Mouse (Mus musculus) heart, embryonic 10.5 days (tissue): ENCODE measurements around the gene Slc35b3. TPM values are rescaled to one million over a fixed set of nuclear protein-coding genes. Genes with fewer than 3 reads are reported as not detected.

Experiments used
- DNase-seq: peaks from one replicate; pipeline ENCODE4 v3.0.0-alpha.2; 2017; ENCODE audit warnings: low spot score
- H3K27ac ChIP-seq: fragments of 300-500 bp; sonication (generic); 2 replicates; pipeline ENCODE4 v1.5.1; 2016; ENCODE audit warnings: mild to moderate bottlenecking
- H3K27me3 ChIP-seq: fragments of 300-500 bp; sonication (generic); 2 replicates; pipeline ENCODE4 v1.6.1; 2016; ENCODE audit warnings: mild to moderate bottlenecking; ENCODE audit not compliant: poor library complexity, insufficient read depth, severe bottlenecking
- H3K36me3 ChIP-seq: fragments of 300-500 bp; sonication (generic); 2 replicates; pipeline ENCODE4 v1.6.1; 2016; ENCODE audit warnings: mild to moderate bottlenecking, moderate library complexity
- H3K4me1 ChIP-seq: fragments of 300-500 bp; sonication (generic); 2 replicates; pipeline ENCODE4 v1.6.1; 2016; ENCODE audit warnings: mild to moderate bottlenecking
- H3K4me3 ChIP-seq: fragments of 300-500 bp; sonication (generic); 2 replicates; pipeline ENCODE4 v1.5.1; 2016; ENCODE audit warnings: mild to moderate bottlenecking, moderate library complexity
- H3K9me3 ChIP-seq: fragments of 300-500 bp; sonication (generic); 2 replicates; pipeline ENCODE4 v1.6.1; 2016; ENCODE audit warnings: mild to moderate bottlenecking, moderate library complexity
- WGBS: fragments of 180-500 bp; shearing (Covaris S2); methylation state at CpG from one replicate; pipeline ENCODE4 v1.1.7; 2016; 5-methylcytosine and 5-hydroxymethylcytosine counted together
- polyA plus RNA-seq: library from polyadenylated mRNA; unstranded; fragments of >200 nt; fragmentation: Nextera tagmentation; extraction: Ambion mirVana; gene quantifications from 2 replicates; pipeline ENCODE4 v1.2.1, GENCODE M21; 2016

The Slc35b3 gene
- polyA plus RNA-seq = 23.0 and 28.0 TPM in 2 replicates

- WGBS = 1% methylated on average over 67 of the region's 67 CpGs
- H3K4me3 ChIP-seq = peak within 1 kb of the TSS; percentile 91
Observed at GRCm38 (mm10) chr13:38960063-38961050, at the start of gene Slc35b3. Gene Slc35b3, minus strand, starts transcription at chr13:38960875.

GRCm38 (mm10) chr13:39010280-39010679 lies 49.6 kb upstream of the Slc35b3 start:
- Histone ChIP-seq H3K4me3 (no peak overlapping the region), H3K36me3 (no peaks in the 10 kb centered on the region), H3K27ac (no peak overlapping the region), H3K4me1 (peaks cover 10% of the 10 kb centered on the region; the same call in 1 of the 2 replicates), H3K9me3 (no peaks in the 10 kb centered on the region), H3K27me3 (no peaks in the 10 kb centered on the region)
- DNase-seq = no peak
- WGBS = 79% methylated on average over 4 of the region's 4 CpGs

More at GRCm38 (mm10) chr13:38960063-38961050, at the start of gene Slc35b3:
- Histone ChIP-seq H3K27me3 (no peaks in the 10 kb centered on the region), H3K36me3 (peaks cover 3% of the 10 kb centered on the region; the same call in 1 of the 2 replicates), H3K4me1 (peaks cover 20% of the 10 kb centered on the region; the same call in 1 of the 2 replicates), H3K9me3 (no peaks in the 10 kb centered on the region), H3K27ac (peak within 1 kb of the TSS; percentile 92)
- peak; percentile 91 for DNase-seq

DNA sequence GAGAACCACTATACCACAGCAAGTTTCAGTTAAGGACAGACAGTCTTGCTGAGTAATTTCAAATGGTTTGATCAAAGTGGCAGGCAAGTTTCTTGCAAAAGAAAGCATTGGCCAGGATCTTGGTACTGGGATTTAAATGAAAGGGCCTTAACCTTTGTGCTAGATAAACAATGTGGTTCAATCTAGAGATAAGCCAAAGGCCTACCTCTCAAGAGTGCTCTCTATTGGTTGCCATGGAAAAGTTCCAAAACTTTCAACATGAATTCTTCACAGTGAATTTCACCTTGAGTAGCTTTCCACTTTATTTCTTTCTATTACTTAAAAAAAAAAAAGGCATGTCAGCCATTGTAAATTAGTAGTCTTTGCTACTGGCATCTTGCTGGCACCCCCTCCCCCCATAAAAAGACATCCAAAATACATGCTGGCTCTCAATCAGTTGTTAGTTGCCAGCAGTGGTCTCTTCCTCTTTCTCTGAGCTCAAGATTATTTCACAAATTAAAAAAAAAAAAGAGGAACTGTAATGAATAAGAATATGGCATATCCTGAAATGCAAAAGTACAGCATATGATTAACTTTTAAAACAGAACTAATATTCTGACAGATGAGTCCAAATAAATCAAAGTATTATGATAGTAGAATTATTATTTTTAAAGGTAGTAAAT lies 42.6 kb upstream of the Slc35b3 start:
- DNase-seq = no peak
- no peaks in the 10 kb centered on the region for H3K27me3 ChIP-seq
- no peaks in the 10 kb centered on the region for H3K9me3 ChIP-seq
- no peak overlapping the region for H3K27ac ChIP-seq
- no peak overlapping the region for H3K4me3 ChIP-seq
- no peaks in the 10 kb centered on the region for H3K36me3 ChIP-seq
- H3K4me1 ChIP-seq = peaks cover 10% of the 10 kb centered on the region

DNA sequence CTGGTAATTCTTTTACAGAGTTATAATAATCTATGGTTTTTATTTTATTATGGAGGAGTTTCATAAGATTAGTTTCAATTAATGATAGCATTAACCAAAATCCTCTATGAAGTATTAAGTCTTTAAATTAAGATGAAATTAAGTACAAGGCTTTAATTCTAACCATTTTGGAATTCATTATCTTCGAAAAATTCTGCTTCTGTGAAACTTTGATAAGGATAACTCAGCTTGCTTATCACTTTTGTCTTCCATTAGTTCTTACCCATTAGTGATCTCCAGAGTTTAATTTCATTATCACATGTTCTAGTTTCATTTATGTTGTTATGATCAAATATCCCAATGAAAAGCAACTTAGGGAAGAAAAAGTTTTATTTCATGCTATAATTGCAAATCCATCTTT lies 41.7 kb upstream of the Slc35b3 start:
- H3K27ac ChIP-seq = no peak overlapping the region

GRCm38 (mm10) chr13:39001434-39001833 lies 40.8 kb upstream of the Slc35b3 start:
- H3K27ac ChIP-seq = 0 out of 2 replicates have a peak overlapping the region, but pooled peaks have one; percentile 36
- DNase-seq = peak; percentile 89
- WGBS = 41% methylated on average over 11 of the region's 11 CpGs

More for the DNA sequence above, 41.7 kb upstream of the Slc35b3 start:
- Histone ChIP-seq H3K27me3 (no peaks in the 10 kb centered on the region), H3K4me3 (no peak overlapping the region), H3K9me3 (no peaks in the 10 kb centered on the region), H3K4me1 (peaks cover 10% of the 10 kb centered on the region), H3K36me3 (no peaks in the 10 kb centered on the region)
- no peak for DNase-seq
- 79% methylated on average over 1 of the region's 1 CpGs for WGBS

DNA sequence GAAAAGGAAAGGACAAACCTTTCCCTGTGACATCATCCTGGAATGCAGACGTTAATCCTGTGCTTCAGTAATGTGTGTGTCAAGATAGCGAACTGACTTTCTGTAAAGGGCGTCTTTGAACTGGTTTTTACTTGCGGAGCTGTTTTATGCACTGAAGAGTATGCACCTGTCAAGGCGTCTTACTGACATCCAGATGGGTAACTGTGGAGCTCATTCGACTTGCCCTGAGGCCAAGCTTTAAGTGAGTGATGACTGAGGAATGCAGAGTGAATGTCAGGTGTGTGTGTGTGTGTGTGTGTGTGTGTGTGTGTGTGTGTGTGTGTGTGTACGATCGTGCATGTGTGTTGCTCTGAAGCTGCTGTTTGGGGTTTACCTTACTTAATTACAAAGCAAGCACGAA lies 38.3 kb upstream of the Slc35b3 start:
- H3K36me3 ChIP-seq = no peaks in the 10 kb centered on the region
- H3K4me1 ChIP-seq = peaks cover 10% of the 10 kb centered on the region
- no peak for DNase-seq
- WGBS = 41% methylated on average over 9 of the region's 9 CpGs
- no peak overlapping the region for H3K27ac ChIP-seq
- H3K9me3 ChIP-seq = no peaks in the 10 kb centered on the region
- H3K27me3 ChIP-seq = no peaks in the 10 kb centered on the region
- H3K4me3 ChIP-seq = no peak overlapping the region

More at GRCm38 (mm10) chr13:39001434-39001833, 40.8 kb upstream of the Slc35b3 start:
- peaks cover 10% of the 10 kb centered on the region for H3K4me1 ChIP-seq
- H3K36me3 ChIP-seq = no peaks in the 10 kb centered on the region
- no peak overlapping the region for H3K4me3 ChIP-seq
- no peaks in the 10 kb centered on the region for H3K27me3 ChIP-seq
- no peaks in the 10 kb centered on the region for H3K9me3 ChIP-seq

DNA sequence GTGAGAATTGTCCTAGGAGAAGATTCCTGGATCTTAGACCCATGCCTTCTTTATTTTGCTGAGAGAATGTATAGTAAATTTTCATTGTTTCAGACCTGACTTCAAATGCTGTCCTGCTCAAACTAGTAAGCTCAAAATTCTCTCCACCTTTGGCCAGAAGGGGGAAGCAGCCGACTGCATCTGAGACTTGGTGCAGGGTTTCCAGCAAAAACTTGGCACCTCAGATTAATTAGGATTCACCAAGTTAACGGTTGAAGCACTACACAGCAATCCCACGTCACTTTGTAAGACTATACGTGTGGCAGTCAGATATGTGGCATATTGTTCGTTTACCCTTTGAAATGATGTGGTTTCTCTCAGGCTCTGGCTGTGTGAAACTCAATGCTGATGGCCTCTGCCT lies 31.9 kb upstream of the Slc35b3 start:
- Histone ChIP-seq H3K36me3 (no peaks in the 10 kb centered on the region), H3K27ac (no peak overlapping the region), H3K4me3 (no peak overlapping the region), H3K27me3 (no peaks in the 10 kb centered on the region), H3K9me3 (no peaks in the 10 kb centered on the region), H3K4me1 (no peaks in the 10 kb centered on the region)
- DNase-seq = no peak
- WGBS = 26% methylated on average over 5 of the region's 5 CpGs

DNA sequence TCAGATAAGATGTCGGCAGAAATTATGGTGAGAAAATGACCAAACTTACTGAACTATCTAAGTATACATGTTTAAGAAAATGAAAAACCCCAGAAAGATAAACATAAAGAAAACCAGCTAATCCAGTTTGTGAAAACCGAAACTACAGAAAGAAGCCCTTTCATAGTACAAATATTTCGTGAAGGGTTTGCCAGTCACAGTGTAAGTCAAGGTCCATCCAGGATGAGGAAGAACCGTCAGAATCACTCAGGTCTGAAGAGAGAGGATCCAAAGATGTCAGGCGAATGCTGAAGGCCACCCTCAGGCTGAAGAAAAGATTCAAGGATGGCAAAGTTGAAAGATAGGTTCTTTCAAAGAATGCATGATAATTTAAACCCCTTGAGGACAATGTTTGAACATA lies 23.1 kb upstream of the Slc35b3 start:
- DNase-seq = no peak
- WGBS = 77% methylated on average over 5 of the region's 5 CpGs
- no peak overlapping the region for H3K4me3 ChIP-seq
- no peak overlapping the region for H3K27ac ChIP-seq
- H3K27me3 ChIP-seq = no peaks in the 10 kb centered on the region
- H3K36me3 ChIP-seq = no peaks in the 10 kb centered on the region
- H3K9me3 ChIP-seq = no peaks in the 10 kb centered on the region
- no peaks in the 10 kb centered on the region for H3K4me1 ChIP-seq

DNA sequence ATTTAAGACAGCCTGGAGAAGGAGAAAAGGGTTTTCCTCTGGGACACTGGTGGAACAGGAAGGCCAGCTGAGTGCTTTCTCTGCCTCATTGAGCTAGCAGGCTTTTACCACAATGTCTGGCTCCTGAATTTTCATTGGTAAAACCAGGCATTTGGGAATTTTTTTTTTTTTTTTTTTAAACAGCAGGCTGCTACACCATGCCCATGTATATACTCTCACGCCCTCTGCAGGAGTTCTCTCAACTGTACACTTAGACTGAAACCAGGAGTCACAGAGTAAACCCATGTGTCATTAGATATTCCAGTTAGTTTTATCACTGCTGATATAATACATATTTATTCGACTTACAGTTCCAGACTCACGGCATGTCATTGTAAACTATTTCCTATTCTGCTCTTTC lies 20.2 kb upstream of the Slc35b3 start:
- DNase-seq = no peak
- H3K27me3 ChIP-seq = no peaks in the 10 kb centered on the region
- 70% methylated on average over 3 of the region's 3 CpGs for WGBS
- no peak overlapping the region for H3K4me3 ChIP-seq
- no peaks in the 10 kb centered on the region for H3K4me1 ChIP-seq
- H3K9me3 ChIP-seq = no peaks in the 10 kb centered on the region
- no peak overlapping the region for H3K27ac ChIP-seq
- H3K36me3 ChIP-seq = no peaks in the 10 kb centered on the region

DNA sequence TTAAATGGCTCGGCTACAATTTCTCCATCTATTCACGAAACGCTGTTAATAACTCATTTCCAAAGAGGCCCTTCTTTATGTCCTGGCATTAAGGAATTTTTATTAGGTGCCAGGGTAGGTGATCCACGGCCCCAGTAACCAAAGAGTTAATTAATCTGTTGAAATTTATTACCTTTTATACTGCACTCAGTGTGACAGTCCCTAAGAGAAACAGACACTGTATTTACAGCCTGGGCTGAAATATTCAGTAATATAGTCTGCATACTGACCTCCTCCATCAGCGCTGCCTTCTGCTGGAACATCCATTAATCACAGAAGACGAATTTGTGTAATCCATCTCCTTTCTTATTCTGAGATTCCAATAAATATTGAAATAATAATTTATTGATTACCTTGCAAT lies 16.3 kb upstream of the Slc35b3 start:
- DNase-seq = no peak
- H3K27ac ChIP-seq = no peak overlapping the region
- H3K4me3 ChIP-seq = no peak overlapping the region
- no peaks in the 10 kb centered on the region for H3K4me1 ChIP-seq
- WGBS = 88% methylated on average over 6 of the region's 6 CpGs
- H3K36me3 ChIP-seq = no peaks in the 10 kb centered on the region
- no peaks in the 10 kb centered on the region for H3K9me3 ChIP-seq
- no peaks in the 10 kb centered on the region for H3K27me3 ChIP-seq

DNA sequence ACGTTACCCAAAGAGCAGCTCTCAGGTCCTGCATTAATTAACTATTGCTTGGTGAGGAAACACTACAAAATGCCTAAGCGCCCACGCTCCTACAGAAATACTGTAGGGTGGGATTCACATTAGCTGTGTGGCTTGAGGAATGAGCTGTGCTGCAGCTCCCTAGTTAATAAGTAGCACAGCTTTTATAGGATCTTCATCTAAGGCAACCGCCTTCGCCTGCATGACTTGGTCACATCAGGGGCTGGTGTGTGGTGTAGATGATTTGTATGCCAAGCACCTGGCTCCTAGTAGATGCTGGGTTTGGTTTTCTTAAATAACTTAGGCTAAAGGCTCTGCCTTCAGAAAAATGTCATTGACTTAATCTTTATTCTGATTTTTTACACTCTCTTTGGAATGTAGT lies 15.2 kb upstream of the Slc35b3 start:
- H3K4me1 ChIP-seq = no peaks in the 10 kb centered on the region
- H3K36me3 ChIP-seq = no peaks in the 10 kb centered on the region
- no peak for DNase-seq
- no peak overlapping the region for H3K27ac ChIP-seq
- no peaks in the 10 kb centered on the region for H3K27me3 ChIP-seq
- no peak overlapping the region for H3K4me3 ChIP-seq
- H3K9me3 ChIP-seq = no peaks in the 10 kb centered on the region
- WGBS = 90% methylated on average over 5 of the region's 5 CpGs

GRCm38 (mm10) chr13:38972602-38973001 lies 11.9 kb upstream of the Slc35b3 start:
- WGBS = 47% methylated on average over 6 of the region's 6 CpGs
- Histone ChIP-seq H3K27ac (no peak overlapping the region), H3K9me3 (no peaks in the 10 kb centered on the region), H3K36me3 (no peaks in the 10 kb centered on the region), H3K27me3 (no peaks in the 10 kb centered on the region), H3K4me3 (no peak overlapping the region), H3K4me1 (no peaks in the 10 kb centered on the region)
- DNase-seq = no peak

DNA sequence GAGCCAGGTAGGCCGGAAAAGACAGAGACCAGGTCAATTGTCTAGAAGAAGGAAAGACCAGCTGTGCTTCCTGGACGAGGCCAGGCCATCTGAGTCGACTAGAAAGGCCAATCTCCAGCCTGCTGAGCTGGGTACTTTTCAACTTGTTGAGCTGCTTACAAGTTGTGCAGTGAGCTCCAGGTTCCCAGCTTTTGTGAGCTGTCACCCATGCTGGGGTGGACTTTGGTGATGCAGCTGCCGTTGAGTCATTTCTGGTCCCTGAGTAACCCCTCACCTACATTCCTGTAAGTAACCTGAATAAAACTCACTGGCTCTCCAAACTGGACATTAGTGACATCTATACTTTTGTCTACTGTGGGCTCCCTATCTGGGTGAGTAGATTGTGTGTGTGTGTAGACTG lies 10.4 kb upstream of the Slc35b3 start:
- Histone ChIP-seq H3K36me3 (no peaks in the 10 kb centered on the region), H3K27ac (no peak overlapping the region), H3K4me3 (no peak overlapping the region), H3K4me1 (no peaks in the 10 kb centered on the region), H3K9me3 (no peaks in the 10 kb centered on the region), H3K27me3 (no peaks in the 10 kb centered on the region)
- DNase-seq = no peak
- WGBS = 74% methylated on average over 4 of the region's 4 CpGs
